ENCODE assay signal across 9 mouse cellular contexts in the genomic region with DNA sequence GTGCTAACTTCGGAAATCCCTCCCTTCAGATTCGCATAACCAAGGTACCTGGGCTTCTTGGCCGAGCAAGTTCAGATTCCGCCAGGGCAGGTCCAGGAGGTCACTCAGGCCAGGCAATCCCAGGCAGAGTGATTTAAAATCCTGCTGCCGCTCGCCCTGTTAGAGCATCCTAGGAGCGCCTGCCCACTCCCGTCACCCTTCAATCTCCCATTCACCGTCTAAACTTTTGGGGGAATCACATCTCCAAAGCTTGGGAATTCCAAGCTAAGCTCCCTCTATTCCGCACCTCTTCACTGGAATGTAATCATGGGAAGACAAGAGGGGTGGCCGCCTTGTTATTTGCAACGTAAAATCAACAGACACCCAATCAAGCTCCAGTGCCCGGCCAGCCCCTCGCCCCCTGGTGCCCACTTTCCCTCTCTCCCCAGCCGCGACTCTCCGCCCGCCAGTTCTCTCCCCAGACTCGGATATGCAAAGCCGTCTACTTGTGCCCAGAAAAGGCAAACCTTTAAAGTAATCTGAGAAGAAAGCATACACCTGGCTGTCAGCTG. TPM values are rescaled to one million over a fixed set of nuclear protein-coding genes. Genes with fewer than 3 reads are reported as not detected.
DNase-seq lines count a peak whose midpoint lies in the region; ATAC-seq lines count a peak whose summit lies in the region.
"Had no signal": no experiment of that assay in that cellular context is flagged by ENCODE, and none has a peak within 500 bp of the region (broad histone marks: within the 10 kb centered on the region; RNA-seq: fewer than 3 reads in every experiment).

No protein-coding gene starts in this region.

- WGBS in heart, embryonic 16.5 days, result 1% methylated on average over 20 of the region's 20 CpGs
- under 1% methylated on average over 20 of the region's 20 CpGs for WGBS in forebrain, embryonic 12.5 days
- WGBS in limb, embryonic 15.5 days, result under 1% methylated on average over 20 of the region's 20 CpGs

- no peak overlapping the region for H3K27ac ChIP-seq in heart, embryonic 16.5 days (ENCODE audit: low read length)
- no peak overlapping the region for H3K27ac ChIP-seq in forebrain, embryonic 12.5 days
- no peak overlapping the region for H3K27ac ChIP-seq in limb, embryonic 15.5 days
- H3K27ac ChIP-seq: macrophage had no signal

- peak overlapping the region; percentile 44; the same call in 1 of the 2 replicates for H3K9ac ChIP-seq in heart, embryonic 16.5 days (ENCODE audit: low read length)
- H3K9ac ChIP-seq in forebrain, embryonic 12.5 days, result peak overlapping the region; percentile 60
- no peak overlapping the region for H3K9ac ChIP-seq in limb, embryonic 15.5 days

- peaks cover 61% of the 10 kb centered on the region for H3K27me3 ChIP-seq in heart, embryonic 16.5 days (ENCODE audit: control insufficient read depth, insufficient read depth, low read length)
- peaks cover 56% of the 10 kb centered on the region for H3K27me3 ChIP-seq in forebrain, embryonic 12.5 days
- peaks cover 56% of the 10 kb centered on the region for H3K27me3 ChIP-seq in limb, embryonic 15.5 days

- no peak for ATAC-seq in heart, embryonic 16.5 days (replicated peaks; ENCODE audit: extremely low read depth, insufficient read depth, low FRiP score)
- ATAC-seq in forebrain, embryonic 12.5 days (ENCODE audit: low FRiP score), result 0 out of 2 replicates have a peak, but pooled peaks have one; percentile 6
- no peak for ATAC-seq in limb, embryonic 15.5 days (ENCODE audit: insufficient number of reproducible peaks, low FRiP score, low TSS enrichment, low read depth)

- intact Hi-C loops in heart, postnatal 36 days (cut with DNase I), result no loop called here

- H3K9me3 ChIP-seq in heart, embryonic 16.5 days (replicated peaks; ENCODE audit: control insufficient read depth, low read length), result no peaks in the 10 kb centered on the region
- no peaks in the 10 kb centered on the region for H3K9me3 ChIP-seq in forebrain, embryonic 12.5 days
- H3K9me3 ChIP-seq in limb, embryonic 15.5 days, result no peaks in the 10 kb centered on the region

- peak overlapping the region; percentile 97 for H3K4me2 ChIP-seq in heart, embryonic 16.5 days (ENCODE audit: low read depth, low read length)
- peak overlapping the region; percentile 97 for H3K4me2 ChIP-seq in forebrain, embryonic 12.5 days
- H3K4me2 ChIP-seq in limb, embryonic 15.5 days, result peak overlapping the region; percentile 100

- no peak for DNase-seq in heart, postnatal 36 days
- peak; percentile 46 for DNase-seq in R1 (ENCODE audit: low read depth, low spot score)
- DNase-seq in right cerebral cortex, adult 2 months (ENCODE audit: low spot score in 2 of 2), result peak; percentile 35 to 37
- DNase-seq in MN1 (ENCODE audit: low spot score), result no peak
- no peak for DNase-seq in lung, postnatal 4 days

- H3K4me1 ChIP-seq in heart, embryonic 16.5 days (ENCODE audit: control insufficient read depth, insufficient read depth, low read length), result peaks cover 12% of the 10 kb centered on the region
- H3K4me1 ChIP-seq in forebrain, embryonic 12.5 days, result peaks cover 31% of the 10 kb centered on the region
- H3K4me1 ChIP-seq in limb, embryonic 15.5 days, result peaks cover 26% of the 10 kb centered on the region

- H3K36me3 ChIP-seq in heart, embryonic 16.5 days (ENCODE audit: control insufficient read depth, insufficient read depth), result no peaks in the 10 kb centered on the region
- H3K36me3 ChIP-seq in forebrain, embryonic 12.5 days (replicated peaks), result no peaks in the 10 kb centered on the region
- no peaks in the 10 kb centered on the region for H3K36me3 ChIP-seq in limb, embryonic 15.5 days

- peak overlapping the region; percentile 60 for H3K4me3 ChIP-seq in heart, embryonic 16.5 days (ENCODE audit: low read length)
- peak overlapping the region; percentile 56 for H3K4me3 ChIP-seq in forebrain, embryonic 12.5 days (replicated peaks)
- peak overlapping the region; percentile 52 for H3K4me3 ChIP-seq in limb, embryonic 15.5 days

RNA-seq across cellular contexts. Expression of gene Grm8, which starts 0.7 kb away (rescaled TPM):
- 0.25 and 0.30 TPM in 2 replicates for polyA plus RNA-seq in heart, embryonic 16.5 days (2015; fragmentation: Nextera tagmentation; extraction: Ambion mirVana)
- not detected for total RNA-seq in heart, postnatal 36 days (2021)
- 1.7 and 3.0 TPM in 2 replicates for polyA plus RNA-seq in forebrain, embryonic 12.5 days (2016; fragmentation: Nextera tagmentation; extraction: Ambion mirVana)
- polyA plus RNA-seq in limb, embryonic 15.5 days (2015; fragmentation: Nextera tagmentation; extraction: Ambion mirVana), result 1.0 and 1.3 TPM in 2 replicates
- polyA plus RNA-seq: macrophage had no signal

Comparison
In these comparisons a context has a peak if more than half of its experiments do, and no peak if none do; other contexts are left out.
1. DNase-seq: peak in R1 (single experiment) and right cerebral cortex, adult 2 months (2 of 2); none in heart, postnatal 36 days (0 of 2), MN1 (single experiment) and lung, postnatal 4 days (0 of 2).
2. Peak in every context shown above with its lines, with median percentiles within 50 percentile points of each other: H3K4me2 ChIP-seq and H3K4me3 ChIP-seq.